Mouse (Mus musculus): Measurements from ENCODE around the gene Myo5a. TPM values are rescaled to one million over a fixed set of nuclear protein-coding genes. Genes with fewer than 3 reads are reported as not detected.

Myo5a gene
- polyA plus RNA-seq, 2 experiments = 1.3 to 1.6 TPM

- H3K9me3 ChIP-seq (ENCODE audit: control insufficient read depth, low read length) = no peaks in the 10 kb centered on the region
- no peak overlapping the region for H3K4me2 ChIP-seq (ENCODE audit: low read depth)
- no peak overlapping the region for H3K9ac ChIP-seq (replicated peaks)
- ATAC-seq (ENCODE audit: insufficient read depth) = no peak
- no peak for DNase-seq (ENCODE audit: low read depth in 3 of 3, low spot score in 3 of 3)
- 79% methylated on average over 1 of the region's 1 CpGs for WGBS (ENCODE audit: insufficient replicate concordance)
- no peaks in the 10 kb centered on the region for H3K27me3 ChIP-seq (ENCODE audit: control insufficient read depth, insufficient read depth, low read length)
- H3K27ac ChIP-seq = no peak overlapping the region
- H3K4me1 ChIP-seq (replicated peaks; ENCODE audit: control insufficient read depth in 2 of 2, insufficient read depth in 2 of 2, low read length in 1 of 2) = peaks cover 0 to 8% of the 10 kb centered on the region in 2 experiments; a peak in 1 of 4 replicates
- no peaks in the 10 kb centered on the region for H3K36me3 ChIP-seq (replicated peaks; ENCODE audit: control insufficient read depth, insufficient read depth, low read depth)
- no peak for TF ChIP-seq EP300 (IDR thresholded peaks at IDR 0.05; ENCODE audit: low read depth)
- no peak for TF ChIP-seq CTCF (IDR thresholded peaks at IDR 0.05; ENCODE audit: low read depth)
- H3K4me3 ChIP-seq (ENCODE audit: insufficient read depth in 1 of 2, low read depth in 2 of 2, low read length in 2 of 2) = no peak overlapping the region
These were observed 38.4 kb upstream of the Myo5a start for GRCm38 (mm10) chr9:75032408-75032807.

GRCm38 (mm10) chr9:75033141-75033540 lies 37.7 kb upstream of the Myo5a start:
- Histone ChIP-seq H3K36me3 (replicated peaks; ENCODE audit: control insufficient read depth, insufficient read depth, low read depth) (no peaks in the 10 kb centered on the region), H3K27me3 (ENCODE audit: control insufficient read depth, insufficient read depth, low read length) (no peaks in the 10 kb centered on the region), H3K9me3 (ENCODE audit: control insufficient read depth, low read length) (no peaks in the 10 kb centered on the region), H3K4me3 (ENCODE audit: insufficient read depth in 1 of 2, low read depth in 2 of 2, low read length in 2 of 2) (no peak overlapping the region), H3K4me1 (replicated peaks; ENCODE audit: control insufficient read depth in 2 of 2, insufficient read depth in 2 of 2, low read length in 1 of 2) (peaks cover 0 to 8% of the 10 kb centered on the region in 2 experiments; a peak in 1 of 4 replicates), H3K4me2 (ENCODE audit: low read depth) (no peak overlapping the region), H3K27ac (no peak overlapping the region), H3K9ac (replicated peaks) (no peak overlapping the region)
- 38% methylated on average over 7 of the region's 7 CpGs for WGBS (ENCODE audit: insufficient replicate concordance)
- ATAC-seq (ENCODE audit: insufficient read depth) (no peak), DNase-seq (ENCODE audit: low read depth in 3 of 3, low spot score in 3 of 3) (no peak)
- TF ChIP-seq EP300 (IDR thresholded peaks at IDR 0.05; ENCODE audit: low read depth) (no peak), CTCF (IDR thresholded peaks at IDR 0.05; ENCODE audit: low read depth) (peak; percentile 41; the same call in 1 of the 2 replicates)

GRCm38 (mm10) chr9:75034691-75035090 lies 36.1 kb upstream of the Myo5a start:
- TF ChIP-seq CTCF (IDR thresholded peaks at IDR 0.05; ENCODE audit: low read depth) (no peak), EP300 (IDR thresholded peaks at IDR 0.05; ENCODE audit: low read depth) (no peak)
- H3K9me3 ChIP-seq (ENCODE audit: control insufficient read depth, low read length) = no peaks in the 10 kb centered on the region
- H3K4me3 ChIP-seq (ENCODE audit: insufficient read depth in 1 of 2, low read depth in 2 of 2, low read length in 2 of 2) = no peak overlapping the region
- DNase-seq (ENCODE audit: low read depth in 3 of 3, low spot score in 3 of 3) (no peak), ATAC-seq (ENCODE audit: insufficient read depth) (no peak)
- no peak overlapping the region for H3K9ac ChIP-seq (replicated peaks)
- 13% methylated on average over 1 of the region's 1 CpGs for WGBS (ENCODE audit: insufficient replicate concordance)
- H3K27ac ChIP-seq = no peak overlapping the region
- no peak overlapping the region for H3K4me2 ChIP-seq (ENCODE audit: low read depth)
- no peaks in the 10 kb centered on the region for H3K36me3 ChIP-seq (replicated peaks; ENCODE audit: control insufficient read depth, insufficient read depth, low read depth)
- H3K27me3 ChIP-seq (ENCODE audit: control insufficient read depth, insufficient read depth, low read length) = no peaks in the 10 kb centered on the region
- peaks cover 2 to 12% of the 10 kb centered on the region in 2 experiments; a peak in 1 of 4 replicates for H3K4me1 ChIP-seq (replicated peaks; ENCODE audit: control insufficient read depth in 2 of 2, insufficient read depth in 2 of 2, low read length in 1 of 2)

DNA sequence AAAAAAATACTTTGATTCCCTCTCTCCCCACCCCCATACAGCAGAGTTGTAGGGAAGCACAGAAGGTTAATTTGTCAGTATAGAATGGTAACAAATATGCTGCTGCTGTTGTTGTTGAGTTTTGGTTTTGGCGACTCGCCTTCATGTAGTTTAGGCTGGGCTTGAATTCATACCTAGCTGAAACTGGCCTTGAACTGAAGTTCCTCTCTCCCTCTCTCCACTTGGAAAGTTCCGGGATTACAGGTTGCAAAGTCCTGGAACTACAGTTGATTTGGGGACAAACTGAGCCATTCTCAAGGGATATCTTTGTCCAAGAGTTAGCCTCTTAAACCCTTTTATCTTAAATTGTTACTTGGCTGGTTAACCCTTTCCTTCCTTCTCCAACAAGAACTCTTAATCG lies 34.9 kb upstream of the Myo5a start:
- Histone ChIP-seq H3K4me2 (ENCODE audit: low read depth) (no peak overlapping the region), H3K27ac (no peak overlapping the region), H3K27me3 (ENCODE audit: control insufficient read depth, insufficient read depth, low read length) (no peaks in the 10 kb centered on the region), H3K4me1 (replicated peaks; ENCODE audit: control insufficient read depth in 2 of 2, insufficient read depth in 2 of 2, low read length in 1 of 2) (peaks cover 2 to 12% of the 10 kb centered on the region in 2 experiments; a peak in 1 of 4 replicates), H3K9ac (replicated peaks) (no peak overlapping the region), H3K36me3 (replicated peaks; ENCODE audit: control insufficient read depth, insufficient read depth, low read depth) (no peaks in the 10 kb centered on the region), H3K9me3 (ENCODE audit: control insufficient read depth, low read length) (no peaks in the 10 kb centered on the region), H3K4me3 (ENCODE audit: insufficient read depth in 1 of 2, low read depth in 2 of 2, low read length in 2 of 2) (no peak overlapping the region)
- no peak for TF ChIP-seq CTCF (IDR thresholded peaks at IDR 0.05; ENCODE audit: low read depth)
- no peak for TF ChIP-seq EP300 (IDR thresholded peaks at IDR 0.05; ENCODE audit: low read depth)
- WGBS (ENCODE audit: insufficient replicate concordance) = 55% methylated on average over 4 of the region's 4 CpGs
- DNase-seq (ENCODE audit: low read depth in 3 of 3, low spot score in 3 of 3) (no peak), ATAC-seq (ENCODE audit: insufficient read depth) (no peak)

DNA sequence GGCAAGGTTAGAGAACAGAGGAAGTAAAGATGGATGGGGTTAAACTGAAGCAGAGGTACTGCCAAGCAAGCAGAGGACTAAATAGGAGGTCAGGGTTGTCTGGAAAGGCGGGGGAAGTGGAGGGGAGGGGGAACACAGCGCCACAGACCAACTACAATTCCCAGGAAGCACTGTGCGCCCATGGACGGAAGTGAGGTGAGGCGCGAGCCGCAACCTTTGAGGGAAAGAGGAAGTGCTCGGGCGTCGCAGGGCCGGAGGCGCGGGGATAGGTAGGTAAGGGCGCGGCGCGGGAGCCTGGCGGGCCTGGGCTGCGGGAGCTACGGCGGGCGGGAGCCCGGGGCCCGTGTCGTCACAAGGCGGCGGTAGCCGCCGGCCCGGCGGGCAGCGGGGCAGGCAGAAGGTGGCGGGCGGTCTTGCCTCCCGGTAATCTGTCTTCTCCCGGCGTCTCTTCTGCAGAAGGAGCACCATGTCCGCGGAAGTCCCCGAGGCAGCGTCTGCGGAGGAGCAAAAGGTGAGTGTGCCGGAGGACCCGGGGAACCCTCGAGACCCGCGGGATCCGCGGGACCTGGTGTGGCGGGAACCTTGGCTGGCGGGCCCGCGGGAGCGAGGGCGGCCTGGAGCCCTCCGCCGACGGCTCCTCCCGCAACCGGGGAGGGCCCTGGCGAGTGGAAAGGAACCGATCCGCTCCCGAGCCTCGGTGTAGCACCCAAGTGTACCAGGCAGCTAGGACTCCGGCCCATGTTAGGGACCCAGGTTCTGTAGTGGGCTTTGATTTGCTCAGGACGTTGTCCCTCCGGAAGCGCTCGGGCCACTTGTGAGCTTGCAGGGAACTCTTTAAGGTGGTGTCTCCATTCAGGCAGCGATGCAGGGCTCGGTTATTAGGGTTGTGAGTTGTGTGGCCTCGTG lies 33.1 kb upstream of the Myo5a start, which contains the start of gene Arpp19:
Arpp19 (plus strand) TSS at position 164 of the 906 bp plus-strand sequence.
- H3K4me3 ChIP-seq (ENCODE audit: insufficient read depth in 1 of 2, low read depth in 2 of 2, low read length in 2 of 2) = peak within 1 kb of the TSS; percentile 70 to 97
- no peaks in the 10 kb centered on the region; the same call in 1 of the 2 replicates for H3K36me3 ChIP-seq (replicated peaks; ENCODE audit: control insufficient read depth, insufficient read depth, low read depth)
- peak; percentile 57 to 64 (median 61) for DNase-seq (ENCODE audit: low read depth in 3 of 3, low spot score in 3 of 3)
- WGBS (ENCODE audit: insufficient replicate concordance) = under 1% methylated on average over 63 of the region's 73 CpGs
- peak within 1 kb of the TSS; percentile 85 for H3K9ac ChIP-seq (replicated peaks)
- peaks cover 2 to 12% of the 10 kb centered on the region in 2 experiments; a peak in 1 of 4 replicates for H3K4me1 ChIP-seq (replicated peaks; ENCODE audit: control insufficient read depth in 2 of 2, insufficient read depth in 2 of 2, low read length in 1 of 2)
- no peaks in the 10 kb centered on the region for H3K9me3 ChIP-seq (ENCODE audit: control insufficient read depth, low read length)
- peak within 1 kb of the TSS; percentile 33; the same call in 1 of the 2 replicates for H3K27ac ChIP-seq
- no peaks in the 10 kb centered on the region for H3K27me3 ChIP-seq (ENCODE audit: control insufficient read depth, insufficient read depth, low read length)
- peak; percentile 83 for ATAC-seq (ENCODE audit: insufficient read depth)
- TF ChIP-seq EP300 (IDR thresholded peaks at IDR 0.05; ENCODE audit: low read depth) (no peak), CTCF (IDR thresholded peaks at IDR 0.05; ENCODE audit: low read depth) (no peak)
- peak within 1 kb of the TSS; percentile 79 for H3K4me2 ChIP-seq (ENCODE audit: low read depth)
